Mouse (Mus musculus) neural tube, embryonic 11.5 days (tissue): ENCODE results near the gene Tmem258. TPM values are rescaled to one million over a fixed set of nuclear protein-coding genes. Genes with fewer than 3 reads are reported as not detected.

Source experiments
- ATAC-seq: fragments of 200-750 bp; cut with Nextera tagmentation; 2 replicates; pipeline ENCODE4 v1.8.0; 2017; ENCODE audit warnings: moderate number of reproducible peaks, mild to moderate bottlenecking, moderate TSS enrichment, moderate library complexity; ENCODE audit not compliant: insufficient read depth, low FRiP score, low TSS enrichment
- DNase-seq: peaks from one replicate; pipeline ENCODE4 v3.0.0-alpha.2; 2015; ENCODE audit warnings: low spot score
- H3K27ac ChIP-seq: fragments of 300-500 bp; sonication (generic); 2 replicates; pipeline ENCODE4 v1.5.1; 2014; ENCODE audit warnings: low read depth, mild to moderate bottlenecking, low read length
- H3K27me3 ChIP-seq: fragments of 300-500 bp; sonication (generic); 2 replicates; pipeline ENCODE4 v1.6.1; 2014; ENCODE audit warnings: mild to moderate bottlenecking, low read length, mixed read lengths; ENCODE audit not compliant: control insufficient read depth, insufficient read depth
- H3K36me3 ChIP-seq: fragments of 300-500 bp; sonication (generic); 2 replicates; pipeline ENCODE4 v1.6.1; 2014; ENCODE audit warnings: mild to moderate bottlenecking, low read length, moderate library complexity, mixed read lengths; ENCODE audit not compliant: control insufficient read depth, insufficient read depth
- H3K4me1 ChIP-seq: fragments of 300-500 bp; sonication (generic); 2 replicates; pipeline ENCODE4 v1.6.1; 2014; ENCODE audit warnings: low read length, mixed read lengths; ENCODE audit not compliant: control insufficient read depth, insufficient read depth
- H3K4me2 ChIP-seq: fragments of 300-500 bp; sonication (generic); 2 replicates; pipeline ENCODE4 v1.6.1; 2014; ENCODE audit warnings: low read depth, mild to moderate bottlenecking, moderate library complexity
- H3K4me3 ChIP-seq: fragments of 300-500 bp; sonication (generic); 2 replicates; pipeline ENCODE4 v1.5.1; 2014; ENCODE audit warnings: low read depth, low read length
- H3K9ac ChIP-seq: fragments of 300-500 bp; sonication (generic); 2 replicates; pipeline ENCODE4 v1.6.1; 2014; ENCODE audit warnings: mild to moderate bottlenecking, low read length
- H3K9me3 ChIP-seq: fragments of 300-500 bp; sonication (generic); 2 replicates; pipeline ENCODE4 v1.6.1; 2016; ENCODE audit warnings: low read length; ENCODE audit not compliant: control insufficient read depth
- WGBS: fragments of 180-500 bp; shearing (Covaris S2); extraction: QIAGEN DNeasy Blood & Tissue Kit; methylation state at CpG from one replicate; pipeline ENCODE4 v1.1.7; 2014; 5-methylcytosine and 5-hydroxymethylcytosine counted together
- polyA plus RNA-seq: library from polyadenylated mRNA; unstranded; fragments of >200 nt; fragmentation: Nextera tagmentation; extraction: Ambion mirVana; gene quantifications from 2 replicates; pipeline ENCODE4 v1.2.1, GENCODE M21; 2014

Tmem258 gene
- polyA plus RNA-seq, 1 experiment from 2014 or later, result 382 TPM

DNA sequence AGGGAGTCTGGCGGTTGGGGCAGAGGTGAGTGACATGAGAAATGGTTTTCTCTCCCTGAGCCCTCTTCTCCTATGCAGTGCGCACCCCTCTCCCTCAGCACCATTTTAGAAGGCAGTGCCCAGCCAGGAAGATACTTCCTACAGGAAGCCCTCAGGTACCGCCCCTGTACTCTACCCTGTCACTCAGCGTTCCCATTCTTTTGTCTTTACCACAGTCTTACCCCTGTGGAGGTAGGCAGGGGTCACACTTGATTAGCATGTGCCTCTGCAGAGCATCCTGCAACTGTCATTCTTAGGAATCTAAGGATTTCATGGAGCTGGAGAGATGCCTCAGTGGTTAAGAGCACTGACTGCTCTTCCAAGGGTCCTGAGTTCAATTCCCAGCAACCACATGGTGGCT is 19.7 kb downstream of the Tmem258 start:
- H3K4me1 ChIP-seq, result peaks cover 5% of the 10 kb centered on the region
- H3K9me3 ChIP-seq, result no peaks in the 10 kb centered on the region
- H3K27ac ChIP-seq, result no peak overlapping the region
- H3K4me3 ChIP-seq, result no peak overlapping the region
- DNase-seq (no peak), ATAC-seq (no peak)
- H3K9ac ChIP-seq, result no peak overlapping the region
- H3K27me3 ChIP-seq, result no peaks in the 10 kb centered on the region
- H3K4me2 ChIP-seq, result no peak overlapping the region
- WGBS, result 68% methylated on average over 4 of the region's 4 CpGs
- no peaks in the 10 kb centered on the region for H3K36me3 ChIP-seq

DNA sequence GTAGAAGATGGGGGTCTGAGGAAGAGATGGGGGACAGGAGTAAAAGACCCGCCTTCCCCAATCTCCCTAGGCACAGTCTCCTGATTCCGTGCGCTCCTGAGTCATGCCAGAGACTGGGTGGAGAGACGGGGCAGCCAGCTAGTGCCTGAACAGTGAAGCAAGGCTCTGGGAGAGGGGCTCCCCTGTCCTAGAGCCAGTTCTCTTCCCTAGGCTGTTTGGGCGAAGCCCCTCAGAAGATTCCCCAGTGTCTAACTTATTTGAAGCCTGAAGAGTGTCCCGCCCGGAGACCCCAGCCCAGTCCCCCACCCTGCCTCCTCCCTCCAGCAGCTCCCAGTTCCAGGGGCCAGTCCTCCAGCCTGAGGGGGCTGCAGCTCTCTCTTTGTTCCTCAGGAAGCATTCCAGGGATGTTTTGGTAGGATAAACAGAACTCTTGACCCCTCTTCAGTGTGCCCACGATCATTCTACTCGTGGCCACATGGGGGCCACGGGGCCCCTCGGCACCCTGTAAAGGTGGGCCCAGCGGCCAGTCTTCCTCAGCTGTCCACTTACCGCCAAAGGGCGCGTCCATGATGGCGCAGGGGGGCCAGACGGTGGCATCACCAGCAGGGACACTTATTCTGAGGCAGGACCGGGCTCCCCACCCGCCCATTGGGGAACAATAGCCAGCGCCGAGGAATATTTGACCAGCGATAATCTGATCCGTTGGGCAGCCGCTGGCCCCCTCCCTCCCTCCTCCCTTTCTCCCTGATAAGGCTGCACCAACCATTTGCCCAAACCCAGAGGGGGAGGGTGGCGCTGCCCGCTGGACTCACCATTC is 21.0 kb downstream of the Tmem258 start:
- no peaks in the 10 kb centered on the region for H3K36me3 ChIP-seq
- H3K4me2 ChIP-seq, result 0 out of 2 replicates have a peak overlapping the region, but pooled peaks have one; percentile 23
- peaks cover 5% of the 10 kb centered on the region for H3K4me1 ChIP-seq
- peak overlapping the region; percentile 23; the same call in 1 of the 2 replicates for H3K9ac ChIP-seq
- 36% methylated on average over 26 of the region's 26 CpGs for WGBS
- peak; percentile 22 for DNase-seq
- H3K4me3 ChIP-seq, result no peak overlapping the region
- H3K27me3 ChIP-seq, result no peaks in the 10 kb centered on the region
- no peaks in the 10 kb centered on the region for H3K9me3 ChIP-seq
- H3K27ac ChIP-seq, result no peak overlapping the region
- ATAC-seq, result no peak

DNA sequence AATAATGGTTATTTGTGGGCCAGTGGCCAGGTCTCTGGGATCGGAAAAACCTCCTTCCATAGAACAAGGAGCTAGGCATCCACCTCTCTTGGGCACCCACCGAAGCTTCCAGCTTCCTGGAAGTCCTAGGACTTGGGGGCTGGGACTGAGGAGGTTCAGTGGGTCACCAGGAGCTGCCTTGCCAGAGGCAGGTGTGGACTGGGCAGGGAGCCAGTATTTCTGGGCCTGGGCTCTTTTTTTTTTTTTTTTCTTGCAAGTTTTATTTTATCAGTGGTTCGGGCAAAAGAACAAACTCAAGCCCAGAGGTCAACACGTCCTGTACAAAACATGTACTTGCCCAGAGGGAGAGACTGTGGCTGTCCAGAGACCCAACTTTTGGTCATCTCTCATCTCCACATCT is 22.0 kb downstream of the Tmem258 start:
- ATAC-seq, result no peak
- no peaks in the 10 kb centered on the region for H3K36me3 ChIP-seq
- no peak overlapping the region for H3K9ac ChIP-seq
- no peak overlapping the region for H3K4me3 ChIP-seq
- H3K4me2 ChIP-seq, result no peak overlapping the region
- no peak overlapping the region for H3K27ac ChIP-seq
- no peak for DNase-seq
- H3K9me3 ChIP-seq, result no peaks in the 10 kb centered on the region
- WGBS, result 91% methylated on average over 4 of the region's 4 CpGs
- no peaks in the 10 kb centered on the region for H3K27me3 ChIP-seq
- H3K4me1 ChIP-seq, result peaks cover 5% of the 10 kb centered on the region

DNA sequence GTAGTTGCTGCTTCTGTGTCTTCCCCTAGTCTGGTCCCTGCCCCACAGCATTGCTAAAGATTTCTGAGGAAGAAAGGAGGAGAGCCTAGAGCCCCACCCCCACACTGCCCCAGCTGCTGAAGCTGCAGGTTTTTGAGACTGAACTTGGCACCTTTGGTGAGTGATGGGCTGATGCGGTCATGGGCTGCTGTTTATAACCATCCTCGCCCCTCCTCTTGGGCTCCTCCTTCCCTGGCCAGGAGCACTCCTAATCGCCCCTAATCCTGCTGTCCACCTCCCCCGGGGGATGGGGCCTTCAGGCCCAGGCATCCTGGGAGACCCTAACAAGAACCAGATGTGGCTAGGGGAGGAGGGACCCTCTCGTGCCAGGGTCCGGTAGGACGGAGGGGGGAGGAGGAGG is 27.2 kb downstream of the Tmem258 start:
- H3K9ac ChIP-seq, result no peak overlapping the region
- H3K4me1 ChIP-seq, result peaks cover 4% of the 10 kb centered on the region; the same call in 1 of the 2 replicates
- DNase-seq, result peak; percentile 38
- no peaks in the 10 kb centered on the region for H3K27me3 ChIP-seq
- no peaks in the 10 kb centered on the region for H3K36me3 ChIP-seq
- no peak overlapping the region for H3K4me2 ChIP-seq
- H3K4me3 ChIP-seq, result no peak overlapping the region
- WGBS, result 4% methylated on average over 7 of the region's 7 CpGs
- ATAC-seq, result no peak
- H3K9me3 ChIP-seq, result no peaks in the 10 kb centered on the region
- no peak overlapping the region for H3K27ac ChIP-seq

DNA sequence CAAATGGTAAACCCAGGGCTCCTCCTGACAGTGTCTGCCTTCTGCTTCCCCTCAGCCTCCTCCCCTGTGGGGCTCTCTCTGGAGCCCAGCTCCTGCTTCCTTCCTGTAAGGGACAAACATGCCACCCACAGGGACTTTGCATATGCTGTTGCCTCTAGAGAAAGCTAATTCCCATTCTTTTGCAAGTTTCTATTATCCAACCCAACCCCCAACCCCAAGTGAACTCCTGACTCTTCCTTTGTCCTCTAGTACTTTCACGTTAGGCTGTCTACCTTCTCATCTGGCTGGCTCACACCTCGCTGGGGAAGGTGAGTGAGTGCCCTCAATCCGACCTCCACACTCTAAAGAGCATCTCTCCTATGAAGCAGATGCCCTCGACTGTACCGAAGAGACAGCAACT is 28.1 kb downstream of the Tmem258 start:
- 13% methylated on average over 5 of the region's 5 CpGs for WGBS
- H3K4me2 ChIP-seq, result no peak overlapping the region
- H3K4me3 ChIP-seq, result no peak overlapping the region
- H3K36me3 ChIP-seq, result no peaks in the 10 kb centered on the region
- no peaks in the 10 kb centered on the region for H3K9me3 ChIP-seq
- no peak overlapping the region for H3K27ac ChIP-seq
- H3K4me1 ChIP-seq, result peaks cover 4% of the 10 kb centered on the region; the same call in 1 of the 2 replicates
- H3K9ac ChIP-seq, result no peak overlapping the region
- ATAC-seq (no peak), DNase-seq (no peak)
- no peaks in the 10 kb centered on the region for H3K27me3 ChIP-seq

DNA sequence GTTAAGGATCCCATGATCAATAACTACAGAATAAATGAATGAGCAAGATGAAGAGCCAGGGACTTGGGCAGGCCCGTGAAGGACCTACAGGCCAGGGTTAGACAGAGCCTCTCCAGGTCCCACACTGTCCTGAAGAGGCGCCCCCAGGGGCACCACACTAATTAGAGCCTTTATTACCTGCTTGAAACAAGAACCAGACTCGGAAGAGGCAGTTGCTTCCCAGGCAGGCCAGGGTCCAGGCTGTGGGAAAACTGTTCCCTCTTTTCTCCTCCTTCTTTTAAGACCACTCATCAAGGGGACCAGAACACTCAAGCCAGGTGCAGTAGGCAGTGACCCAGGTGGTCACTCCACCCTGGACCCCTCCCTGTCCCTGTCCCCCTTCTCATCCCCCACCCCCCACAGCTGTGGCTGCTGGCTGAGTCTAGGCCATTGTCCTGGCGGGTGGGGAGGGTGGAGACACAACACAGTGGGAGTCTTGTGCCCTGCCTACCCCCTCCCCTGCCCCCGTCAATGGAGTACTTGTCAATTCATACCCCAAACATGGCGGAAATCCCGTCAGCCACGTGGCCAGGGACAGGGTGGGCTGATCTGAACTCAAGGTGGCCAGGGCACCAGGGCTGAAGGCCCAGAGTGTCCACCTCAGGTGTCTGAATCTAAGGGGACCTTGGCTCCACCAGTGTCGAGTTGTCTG is 28.7 kb downstream of the Tmem258 start:
- ATAC-seq (no peak), DNase-seq (no peak)
- no peak overlapping the region for H3K27ac ChIP-seq

DNA sequence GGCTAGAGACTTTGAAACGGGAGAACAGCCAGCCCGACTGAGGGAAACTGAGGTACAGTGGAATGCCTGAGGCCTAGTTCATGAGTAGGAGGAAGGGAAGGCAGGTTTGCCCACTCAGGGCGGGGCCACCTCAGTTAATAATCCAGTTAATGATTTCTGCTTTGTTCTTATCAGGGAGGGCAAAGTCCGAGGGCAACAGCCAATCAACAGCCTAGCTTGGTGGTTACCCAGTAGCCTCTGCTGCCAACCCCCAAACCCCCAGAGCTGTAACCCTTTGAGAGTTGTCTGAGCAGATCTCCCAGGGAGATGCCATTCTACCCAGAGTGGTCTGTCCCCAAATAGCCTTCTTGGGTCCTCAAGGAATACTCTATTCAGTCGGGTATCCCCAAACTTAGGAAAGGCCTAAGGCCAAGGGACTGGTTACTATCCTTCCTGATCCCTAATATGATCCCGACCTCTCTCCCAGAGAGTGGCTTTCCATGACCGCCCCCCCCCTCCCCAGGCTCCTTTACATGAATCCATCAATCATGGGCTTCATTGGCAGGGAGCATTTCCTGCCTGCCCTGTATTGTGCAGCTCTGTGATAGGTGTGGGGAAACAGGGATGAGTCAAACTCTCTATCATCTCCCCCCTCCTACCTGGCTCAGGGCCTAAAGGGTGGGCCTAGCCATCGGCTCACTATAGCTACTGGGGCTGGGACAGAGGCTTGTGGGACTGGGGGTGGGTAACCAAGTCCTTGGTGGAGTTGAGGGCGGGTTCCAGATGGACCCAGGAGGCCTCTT is 32.2 kb downstream of the Tmem258 start:
- H3K9ac ChIP-seq, result no peak overlapping the region
- H3K9me3 ChIP-seq, result no peaks in the 10 kb centered on the region
- DNase-seq, result no peak
- H3K27ac ChIP-seq, result no peak overlapping the region
- H3K36me3 ChIP-seq, result no peaks in the 10 kb centered on the region
- H3K4me1 ChIP-seq, result peaks cover 3% of the 10 kb centered on the region; the same call in 1 of the 2 replicates
- H3K27me3 ChIP-seq, result peaks cover 5% of the 10 kb centered on the region; the same call in 1 of the 2 replicates
- H3K4me2 ChIP-seq, result no peak overlapping the region
- no peak overlapping the region for H3K4me3 ChIP-seq
- 83% methylated on average over 9 of the region's 9 CpGs for WGBS
- ATAC-seq, result no peak

More for the DNA sequence above, 28.7 kb downstream of the Tmem258 start:
- H3K36me3 ChIP-seq, result no peaks in the 10 kb centered on the region
- no peak overlapping the region for H3K4me2 ChIP-seq
- peaks cover 4% of the 10 kb centered on the region; the same call in 1 of the 2 replicates for H3K4me1 ChIP-seq
- H3K9ac ChIP-seq, result no peak overlapping the region
- H3K27me3 ChIP-seq, result no peaks in the 10 kb centered on the region
- H3K9me3 ChIP-seq, result no peaks in the 10 kb centered on the region
- no peak overlapping the region for H3K4me3 ChIP-seq
- WGBS, result 29% methylated on average over 9 of the region's 9 CpGs

DNA sequence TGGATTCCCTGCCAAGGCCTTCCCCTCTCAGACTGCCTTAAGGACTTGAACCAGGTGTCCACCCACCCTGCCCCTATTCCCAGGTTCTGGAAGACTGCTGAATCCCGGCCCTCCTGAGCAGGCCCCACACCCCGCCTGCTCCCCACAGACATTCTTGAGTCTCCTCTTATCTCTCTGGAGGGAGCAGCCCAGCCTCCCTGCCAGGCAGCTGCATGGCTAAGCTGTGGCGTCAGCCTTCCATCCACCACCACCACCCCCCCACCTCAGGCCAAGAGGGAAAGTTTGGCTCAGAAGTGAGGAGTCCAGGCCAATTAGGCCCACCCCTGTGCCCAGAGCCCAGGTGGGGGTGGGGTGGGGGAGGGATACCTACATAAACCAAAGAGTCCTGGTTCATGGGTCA is 34.7 kb downstream of the Tmem258 start:
- no peak overlapping the region for H3K9ac ChIP-seq
- ATAC-seq (no peak), DNase-seq (no peak)
- H3K36me3 ChIP-seq, result no peaks in the 10 kb centered on the region
- peaks cover 5% of the 10 kb centered on the region; the same call in 1 of the 2 replicates for H3K27me3 ChIP-seq
- no peaks in the 10 kb centered on the region for H3K9me3 ChIP-seq
- no peak overlapping the region for H3K27ac ChIP-seq
- no peak overlapping the region for H3K4me2 ChIP-seq
- no peaks in the 10 kb centered on the region for H3K4me1 ChIP-seq
- 76% methylated on average over 3 of the region's 3 CpGs for WGBS
- no peak overlapping the region for H3K4me3 ChIP-seq
